ENCODE assay signal across 21 mouse cellular contexts in genomic region chr4:136898084-136898598, GRCm38 (mm10). TPM values are rescaled to one million over a fixed set of nuclear protein-coding genes. Genes with fewer than 3 reads are reported as not detected.
DNase-seq lines count a peak whose midpoint lies in the region; ATAC-seq and TF ChIP-seq lines count a peak whose summit lies in the region.
"Had no signal": no experiment of that assay in that cellular context is flagged by ENCODE, and none has a peak within 500 bp of the region (broad histone marks: within the 10 kb centered on the region; RNA-seq: fewer than 3 reads in every experiment).

No protein-coding gene starts in this region.

- H3K27ac ChIP-seq in forebrain, embryonic 14.5 days (ENCODE audit: low read depth, low read length) = no peak overlapping the region
- no peak overlapping the region for H3K27ac ChIP-seq in forebrain, embryonic 10.5 days
- H3K27ac ChIP-seq in liver, postnatal 0 days (ENCODE audit: low read depth) = 0 out of 2 replicates have a peak overlapping the region, but pooled peaks have one; percentile 22
- no peak overlapping the region for H3K27ac ChIP-seq in liver, embryonic 12.5 days
- H3K27ac ChIP-seq in stomach, embryonic 14.5 days (ENCODE audit: low read length) = peak overlapping the region; percentile 30; the same call in 1 of the 2 replicates
- no peak overlapping the region for H3K27ac ChIP-seq in embryonic facial prominence, embryonic 10.5 days (replicated peaks)
- H3K27ac ChIP-seq: embryonic facial prominence, embryonic 15.5 days; hindbrain, embryonic 13.5 days; limb, embryonic 15.5 days had no signal

- no peak overlapping the region for H3K4me2 ChIP-seq in forebrain, embryonic 14.5 days (ENCODE audit: low read length)
- no peak overlapping the region for H3K4me2 ChIP-seq in liver, postnatal 0 days (ENCODE audit: low read depth, low read length)
- no peak overlapping the region for H3K4me2 ChIP-seq in liver, embryonic 12.5 days
- H3K4me2 ChIP-seq in stomach, embryonic 14.5 days (replicated peaks; ENCODE audit: low read depth, low read length) = no peak overlapping the region
- H3K4me2 ChIP-seq: embryonic facial prominence, embryonic 15.5 days; hindbrain, embryonic 13.5 days; limb, embryonic 15.5 days had no signal

- no peak for ATAC-seq in forebrain, embryonic 14.5 days
- no peak for ATAC-seq in liver, postnatal 0 days
- no peak for ATAC-seq in liver, embryonic 12.5 days
- ATAC-seq in stomach, embryonic 14.5 days (ENCODE audit: insufficient number of reproducible peaks, insufficient read depth, low FRiP score, low read depth) = peak; percentile 26; the same call in 1 of the 2 replicates
- ATAC-seq: CD4-positive, CD25-positive, alpha-beta regulatory T cell, adult 4 months had no signal

- no peak for TF ChIP-seq EP300 in liver, postnatal 0 days (IDR thresholded peaks at IDR 0.05; ENCODE audit: low read depth)

- no peaks in the 10 kb centered on the region for H3K36me3 ChIP-seq in forebrain, embryonic 14.5 days (ENCODE audit: control insufficient read depth, insufficient read depth, low read length)
- H3K36me3 ChIP-seq in forebrain, embryonic 10.5 days (replicated peaks) = no peaks in the 10 kb centered on the region
- no peaks in the 10 kb centered on the region for H3K36me3 ChIP-seq in liver, postnatal 0 days (replicated peaks; ENCODE audit: insufficient read depth, low read length)
- no peaks in the 10 kb centered on the region for H3K36me3 ChIP-seq in liver, embryonic 12.5 days
- H3K36me3 ChIP-seq in stomach, embryonic 14.5 days (ENCODE audit: control insufficient read depth, insufficient read depth, low read length) = no peaks in the 10 kb centered on the region
- H3K36me3 ChIP-seq in embryonic facial prominence, embryonic 10.5 days (replicated peaks) = no peaks in the 10 kb centered on the region
- H3K36me3 ChIP-seq: embryonic facial prominence, embryonic 15.5 days; hindbrain, embryonic 13.5 days; limb, embryonic 15.5 days had no signal

- no peak for TF ChIP-seq CTCF in liver, postnatal 0 days (IDR thresholded peaks at IDR 0.05; ENCODE audit: low read depth)
- TF ChIP-seq CTCF in brain, embryonic 14.5 days (IDR thresholded peaks at IDR 0.05; ENCODE audit: borderline replicate concordance, extremely low read depth, insufficient read depth, insufficient read length) = no peak

- H3K4me3 ChIP-seq in forebrain, embryonic 14.5 days (ENCODE audit: low read depth, low read length) = no peak overlapping the region
- H3K4me3 ChIP-seq in forebrain, embryonic 10.5 days = no peak overlapping the region
- 0 out of 2 replicates have a peak overlapping the region, but pooled peaks have one; percentile 5 for H3K4me3 ChIP-seq in liver, postnatal 0 days (ENCODE audit: low read depth, low read length)
- no peak overlapping the region for H3K4me3 ChIP-seq in liver, embryonic 12.5 days
- H3K4me3 ChIP-seq in stomach, embryonic 14.5 days (ENCODE audit: low read depth, low read length) = no peak overlapping the region
- H3K4me3 ChIP-seq in embryonic facial prominence, embryonic 10.5 days = no peak overlapping the region
- H3K4me3 ChIP-seq: embryonic facial prominence, embryonic 15.5 days; hindbrain, embryonic 13.5 days; limb, embryonic 15.5 days had no signal

- no peaks in the 10 kb centered on the region for H3K9me3 ChIP-seq in forebrain, embryonic 14.5 days (replicated peaks; ENCODE audit: control insufficient read depth, low read length)
- H3K9me3 ChIP-seq in forebrain, embryonic 10.5 days = no peaks in the 10 kb centered on the region
- no peaks in the 10 kb centered on the region for H3K9me3 ChIP-seq in liver, postnatal 0 days (ENCODE audit: low read length)
- H3K9me3 ChIP-seq in liver, embryonic 12.5 days (replicated peaks) = no peaks in the 10 kb centered on the region
- no peaks in the 10 kb centered on the region for H3K9me3 ChIP-seq in stomach, embryonic 14.5 days (ENCODE audit: control insufficient read depth, low read depth, low read length)
- H3K9me3 ChIP-seq in embryonic facial prominence, embryonic 10.5 days = no peaks in the 10 kb centered on the region
- H3K9me3 ChIP-seq: embryonic facial prominence, embryonic 15.5 days; hindbrain, embryonic 13.5 days; limb, embryonic 15.5 days had no signal

- H3K4me1 ChIP-seq in forebrain, embryonic 14.5 days (ENCODE audit: control insufficient read depth, insufficient read depth, low read length) = no peaks in the 10 kb centered on the region
- peaks cover 26% of the 10 kb centered on the region for H3K4me1 ChIP-seq in forebrain, embryonic 10.5 days
- H3K4me1 ChIP-seq in liver, postnatal 0 days (ENCODE audit: insufficient read depth) = no peaks in the 10 kb centered on the region
- H3K4me1 ChIP-seq in liver, embryonic 12.5 days = no peaks in the 10 kb centered on the region
- peaks cover 13% of the 10 kb centered on the region; the same call in 1 of the 2 replicates for H3K4me1 ChIP-seq in stomach, embryonic 14.5 days (ENCODE audit: control insufficient read depth, insufficient read depth, low read length)
- peaks cover 17% of the 10 kb centered on the region for H3K4me1 ChIP-seq in embryonic facial prominence, embryonic 10.5 days

- no peak overlapping the region for H3K9ac ChIP-seq in forebrain, embryonic 14.5 days (ENCODE audit: low read length)
- no peak overlapping the region for H3K9ac ChIP-seq in liver, postnatal 0 days (replicated peaks)
- H3K9ac ChIP-seq in liver, embryonic 12.5 days = no peak overlapping the region
- H3K9ac ChIP-seq in stomach, embryonic 14.5 days (replicated peaks; ENCODE audit: low read depth, low read length) = no peak overlapping the region
- H3K9ac ChIP-seq: embryonic facial prominence, embryonic 15.5 days; hindbrain, embryonic 13.5 days; limb, embryonic 15.5 days had no signal

- peak; percentile 25 for DNase-seq in forebrain, embryonic 14.5 days (ENCODE audit: low spot score)
- no peak for DNase-seq in forebrain, embryonic 10.5 days (ENCODE audit: extremely low spot score, low spot score)
- no peak for DNase-seq in liver, postnatal 0 days
- peak; percentile 41 for DNase-seq in brain, embryonic 14.5 days (ENCODE audit: low read depth)
- no peak for DNase-seq in c-Kit-positive CD71-positive TER-119-positive erythroid progenitor cells, embryonic 14.5 days (ENCODE audit: low spot score)
- DNase-seq in embryonic facial prominence, embryonic 10.5 days (ENCODE audit: low spot score) = no peak
- DNase-seq: cerebellum, adult 9-10 months; gastrocnemius, postnatal 14 days; kidney, adult 18-20 months; kidney, postnatal 36 days; layer of hippocampus, postnatal 36 days; right cerebral cortex, postnatal 14 days; thymus, postnatal 25 days had no signal

- no peak for TF ChIP-seq POLR2A in brain, embryonic 14.5 days (IDR thresholded peaks at IDR 0.05; ENCODE audit: borderline replicate concordance, extremely low read depth, insufficient read depth, insufficient read length, poor library complexity, severe bottlenecking)

- peaks cover 19% of the 10 kb centered on the region for H3K27me3 ChIP-seq in forebrain, embryonic 14.5 days (replicated peaks; ENCODE audit: control insufficient read depth, insufficient read depth, low read length)
- H3K27me3 ChIP-seq in forebrain, embryonic 10.5 days (ENCODE audit: poor library complexity, severe bottlenecking) = peaks cover 63% of the 10 kb centered on the region
- peaks cover 9% of the 10 kb centered on the region; the same call in 1 of the 2 replicates for H3K27me3 ChIP-seq in liver, postnatal 0 days (ENCODE audit: insufficient read depth, low read length)
- peaks cover 60% of the 10 kb centered on the region for H3K27me3 ChIP-seq in liver, embryonic 12.5 days (replicated peaks)
- H3K27me3 ChIP-seq in stomach, embryonic 14.5 days (ENCODE audit: control insufficient read depth, insufficient read depth, low read length) = no peaks in the 10 kb centered on the region
- H3K27me3 ChIP-seq in embryonic facial prominence, embryonic 10.5 days (replicated peaks; ENCODE audit: low read depth, poor library complexity, severe bottlenecking) = peaks cover 63% of the 10 kb centered on the region

- WGBS in forebrain, embryonic 14.5 days = 66% methylated on average over 9 of the region's 9 CpGs
- WGBS in forebrain, embryonic 10.5 days = 78% methylated on average over 9 of the region's 9 CpGs
- 58% methylated on average over 9 of the region's 9 CpGs for WGBS in liver, postnatal 0 days (ENCODE audit: insufficient replicate concordance)
- 53% methylated on average over 9 of the region's 9 CpGs for WGBS in liver, embryonic 12.5 days (ENCODE audit: insufficient replicate concordance)
- 16% methylated on average over 9 of the region's 9 CpGs for WGBS in stomach, embryonic 14.5 days
- 71% methylated on average over 9 of the region's 9 CpGs for WGBS in embryonic facial prominence, embryonic 10.5 days

RNA-seq across cellular contexts. Expression of gene C1qa, which starts 0.5 kb away (rescaled TPM):
- 24.3 and 28.1 TPM in 2 replicates for polyA plus RNA-seq in forebrain, embryonic 14.5 days (2014; fragmentation: Nextera tagmentation; extraction: Ambion mirVana)
- 4.5 TPM in 2 replicates for polyA plus RNA-seq in forebrain, embryonic 10.5 days (2016; fragmentation: Nextera tagmentation; extraction: Ambion mirVana)
- 123 and 130 TPM in 2 replicates for polyA plus RNA-seq in liver, postnatal 0 days (2015; fragmentation: Nextera tagmentation; extraction: Ambion mirVana)
- 24.8 and 26.2 TPM in 2 replicates for polyA plus RNA-seq in liver, embryonic 12.5 days (2016; fragmentation: Nextera tagmentation; extraction: Ambion mirVana)
- 14.2 and 14.9 TPM in 2 replicates for polyA plus RNA-seq in brain, embryonic 14.5 days (2012; rRNA removed)
- polyA plus RNA-seq in stomach, embryonic 14.5 days (2014; fragmentation: Nextera tagmentation; extraction: Ambion mirVana) = 34.5 and 41.5 TPM in 2 replicates
- polyA plus RNA-seq in embryonic facial prominence, embryonic 10.5 days (2016; fragmentation: Nextera tagmentation; extraction: Ambion mirVana) = 4.6 and 8.1 TPM in 2 replicates

RNA-seq across cellular contexts. Expression of gene C1qc, which starts 5.3 kb away (rescaled TPM):
- 22.3 and 25.6 TPM in 2 replicates for polyA plus RNA-seq in forebrain, embryonic 14.5 days (2014; fragmentation: Nextera tagmentation; extraction: Ambion mirVana)
- 5.0 and 6.9 TPM in 2 replicates for polyA plus RNA-seq in forebrain, embryonic 10.5 days (2016; fragmentation: Nextera tagmentation; extraction: Ambion mirVana)
- polyA plus RNA-seq in liver, postnatal 0 days (2015; fragmentation: Nextera tagmentation; extraction: Ambion mirVana) = 122 and 136 TPM in 2 replicates
- polyA plus RNA-seq in liver, embryonic 12.5 days (2016; fragmentation: Nextera tagmentation; extraction: Ambion mirVana) = 32.7 and 33.5 TPM in 2 replicates
- 18.3 and 19.5 TPM in 2 replicates for polyA plus RNA-seq in brain, embryonic 14.5 days (2012; rRNA removed)
- polyA plus RNA-seq in stomach, embryonic 14.5 days (2014; fragmentation: Nextera tagmentation; extraction: Ambion mirVana) = 33.6 and 34.2 TPM in 2 replicates
- 5.6 and 7.2 TPM in 2 replicates for polyA plus RNA-seq in embryonic facial prominence, embryonic 10.5 days (2016; fragmentation: Nextera tagmentation; extraction: Ambion mirVana)

RNA-seq across cellular contexts. Expression of gene C1qb, which starts 12.2 kb away (rescaled TPM):
- polyA plus RNA-seq in forebrain, embryonic 14.5 days (2014; fragmentation: Nextera tagmentation; extraction: Ambion mirVana) = 45.2 and 45.8 TPM in 2 replicates
- polyA plus RNA-seq in forebrain, embryonic 10.5 days (2016; fragmentation: Nextera tagmentation; extraction: Ambion mirVana) = 15.1 and 15.5 TPM in 2 replicates
- 196 and 200 TPM in 2 replicates for polyA plus RNA-seq in liver, postnatal 0 days (2015; fragmentation: Nextera tagmentation; extraction: Ambion mirVana)
- 53.1 and 54.6 TPM in 2 replicates for polyA plus RNA-seq in liver, embryonic 12.5 days (2016; fragmentation: Nextera tagmentation; extraction: Ambion mirVana)
- polyA plus RNA-seq in brain, embryonic 14.5 days (2012; rRNA removed) = 27.5 and 30.5 TPM in 2 replicates
- 68.5 and 71.1 TPM in 2 replicates for polyA plus RNA-seq in stomach, embryonic 14.5 days (2014; fragmentation: Nextera tagmentation; extraction: Ambion mirVana)
- 17.0 and 20.1 TPM in 2 replicates for polyA plus RNA-seq in embryonic facial prominence, embryonic 10.5 days (2016; fragmentation: Nextera tagmentation; extraction: Ambion mirVana)

RNA-seq across cellular contexts. Expression of gene Epha8, which starts 58.5 kb away (rescaled TPM):
- polyA plus RNA-seq in forebrain, embryonic 14.5 days (2014; fragmentation: Nextera tagmentation; extraction: Ambion mirVana) = 1.9 and 3.1 TPM in 2 replicates
- 0.46 and 0.60 TPM in 2 replicates for polyA plus RNA-seq in forebrain, embryonic 10.5 days (2016; fragmentation: Nextera tagmentation; extraction: Ambion mirVana)
- 0.11 TPM in 2 replicates for polyA plus RNA-seq in liver, postnatal 0 days (2015; fragmentation: Nextera tagmentation; extraction: Ambion mirVana)
- 0.06 and 0.11 TPM in 2 replicates for polyA plus RNA-seq in liver, embryonic 12.5 days (2016; fragmentation: Nextera tagmentation; extraction: Ambion mirVana)
- 28.5 and 33.9 TPM in 2 replicates for polyA plus RNA-seq in brain, embryonic 14.5 days (2012; rRNA removed)
- 0.52 and 0.59 TPM in 2 replicates for polyA plus RNA-seq in stomach, embryonic 14.5 days (2014; fragmentation: Nextera tagmentation; extraction: Ambion mirVana)
- 0.88 and 1.1 TPM in 2 replicates for polyA plus RNA-seq in embryonic facial prominence, embryonic 10.5 days (2016; fragmentation: Nextera tagmentation; extraction: Ambion mirVana)
- polyA plus RNA-seq: CD4-positive, CD25-positive, alpha-beta regulatory T cell, adult 4 months; heart, postnatal 0 days; lung, embryonic 16.5 days had no signal

Comparison
In these comparisons a context has a peak if more than half of its experiments do, and no peak if none do; other contexts are left out.
1. DNase-seq: peak in forebrain, embryonic 14.5 days (single experiment) and brain, embryonic 14.5 days (single experiment); none in forebrain, embryonic 10.5 days (single experiment), liver, postnatal 0 days (single experiment), c-Kit-positive CD71-positive TER-119-positive erythroid progenitor cells, embryonic 14.5 days (single experiment) and embryonic facial prominence, embryonic 10.5 days (single experiment).
2. H3K27ac ChIP-seq: peak in liver, postnatal 0 days (single experiment) and stomach, embryonic 14.5 days (single experiment); none in forebrain, embryonic 14.5 days (single experiment), forebrain, embryonic 10.5 days (single experiment), liver, embryonic 12.5 days (single experiment) and embryonic facial prominence, embryonic 10.5 days (single experiment).